Mouse (Mus musculus): ENCODE measurements around the gene Otulin. TPM values are rescaled to one million over a fixed set of nuclear protein-coding genes. Genes with fewer than 3 reads are reported as not detected.

Otulin gene
- polyA plus RNA-seq, 1 experiment from 2014 or later, result 28.3 TPM

DNA sequence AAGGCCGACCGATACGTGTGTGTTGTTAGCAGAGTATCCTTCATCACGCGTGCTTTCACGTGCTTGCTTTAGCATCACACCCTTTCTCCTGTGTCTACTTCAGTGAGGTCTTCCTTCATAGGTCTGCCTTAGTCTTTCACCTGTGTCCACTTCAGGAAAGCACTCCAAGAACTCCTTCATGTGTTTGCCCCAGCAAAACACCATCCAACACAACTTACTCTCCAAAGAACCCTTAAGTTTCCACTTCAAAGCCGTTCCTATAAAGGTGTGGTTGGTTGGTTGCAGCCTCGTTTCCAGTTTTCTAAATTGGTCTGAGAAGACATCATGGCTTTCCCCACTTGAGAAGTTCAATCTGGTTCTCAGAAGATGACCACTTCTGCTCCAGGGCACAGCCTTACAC lies 16.2 kb upstream of the Otulin start:
- Histone ChIP-seq H3K36me3 (no peaks in the 10 kb centered on the region), H3K4me1 (no peaks in the 10 kb centered on the region), H3K4me3 (no peak overlapping the region), H3K9me3 (no peaks in the 10 kb centered on the region), H3K27ac (no peak overlapping the region), H3K27me3 (ENCODE audit: insufficient read depth, poor library complexity, severe bottlenecking) (no peaks in the 10 kb centered on the region)
- DNase-seq (ENCODE audit: low spot score), result peak; percentile 63
- WGBS, result 91% methylated on average over 8 of the region's 8 CpGs

DNA sequence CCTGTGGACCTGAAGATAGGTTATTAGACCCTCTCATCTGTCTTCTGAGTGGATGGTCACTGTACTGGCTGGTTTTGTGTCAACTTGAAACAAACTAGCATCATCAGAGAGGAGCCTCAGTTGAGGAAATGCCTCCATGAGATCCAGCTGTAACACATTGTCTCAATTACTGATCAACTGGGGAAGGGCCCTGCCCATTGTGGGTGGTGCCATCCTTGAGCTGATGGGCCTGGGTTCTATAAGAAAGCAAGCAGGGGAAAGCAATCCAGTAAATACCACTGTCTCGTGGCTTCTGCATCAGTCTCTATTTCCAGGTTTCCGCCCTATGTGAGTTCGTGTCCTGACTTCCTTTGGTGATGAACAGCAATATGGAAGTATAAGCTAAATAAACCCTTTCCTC lies 14.8 kb upstream of the Otulin start:
- no peaks in the 10 kb centered on the region for H3K27me3 ChIP-seq (ENCODE audit: insufficient read depth, poor library complexity, severe bottlenecking)
- no peak overlapping the region for H3K27ac ChIP-seq
- 84% methylated on average over 3 of the region's 3 CpGs for WGBS
- H3K9me3 ChIP-seq, result no peaks in the 10 kb centered on the region
- H3K4me3 ChIP-seq, result no peak overlapping the region
- H3K36me3 ChIP-seq, result no peaks in the 10 kb centered on the region
- peaks cover 4% of the 10 kb centered on the region; the same call in 1 of the 2 replicates for H3K4me1 ChIP-seq
- peak; percentile 63 for DNase-seq (ENCODE audit: low spot score)

DNA sequence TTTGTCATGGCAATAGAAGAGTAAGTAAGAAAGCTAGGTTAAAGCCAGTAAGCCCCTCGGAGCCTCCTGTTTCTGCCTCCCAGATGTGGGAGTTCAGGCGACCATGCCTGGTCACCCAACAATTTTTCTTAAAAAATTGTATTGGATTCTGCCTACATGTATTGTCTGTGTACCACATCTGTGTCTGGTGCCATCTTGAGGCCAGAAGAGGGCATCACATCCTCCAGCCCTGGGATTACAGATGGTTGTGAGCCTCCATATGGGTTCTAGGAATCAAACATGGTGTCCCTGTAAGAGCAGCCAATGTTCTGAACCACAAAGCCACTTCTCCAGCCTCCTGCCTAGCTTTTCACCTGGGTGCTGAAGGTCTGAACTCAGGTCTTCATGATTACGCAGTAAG lies 12.4 kb upstream of the Otulin start:
- no peaks in the 10 kb centered on the region for H3K36me3 ChIP-seq
- no peak overlapping the region for H3K27ac ChIP-seq
- no peaks in the 10 kb centered on the region for H3K9me3 ChIP-seq
- WGBS, result 84% methylated on average over 3 of the region's 3 CpGs
- H3K4me3 ChIP-seq, result no peak overlapping the region
- H3K4me1 ChIP-seq, result peaks cover 4% of the 10 kb centered on the region; the same call in 1 of the 2 replicates
- no peak for DNase-seq (ENCODE audit: low spot score)
- H3K27me3 ChIP-seq (ENCODE audit: insufficient read depth, poor library complexity, severe bottlenecking), result no peaks in the 10 kb centered on the region

DNA sequence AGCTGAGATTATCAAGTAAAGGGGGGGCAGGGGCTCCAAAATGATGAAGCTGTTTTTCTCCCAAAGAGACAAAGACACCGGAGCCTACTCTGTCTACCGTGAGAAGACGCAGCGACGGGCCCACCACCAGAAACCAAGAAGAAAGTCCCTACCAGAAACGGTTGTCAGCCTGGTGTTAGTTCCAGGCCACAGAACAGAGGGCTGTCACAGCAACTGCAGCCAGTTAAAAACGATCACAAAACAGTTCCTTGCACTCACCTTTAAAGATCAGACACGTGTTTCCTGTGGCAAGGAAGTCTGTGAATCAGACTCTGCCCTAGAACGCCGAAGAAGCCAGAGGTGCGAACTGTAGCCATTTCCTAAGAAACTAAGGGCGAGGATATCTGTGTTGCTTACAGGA lies 10.7 kb upstream of the Otulin start:
- H3K9me3 ChIP-seq, result no peaks in the 10 kb centered on the region
- no peak overlapping the region for H3K4me3 ChIP-seq
- H3K27me3 ChIP-seq (ENCODE audit: insufficient read depth, poor library complexity, severe bottlenecking), result no peaks in the 10 kb centered on the region
- DNase-seq (ENCODE audit: low spot score), result no peak
- H3K36me3 ChIP-seq, result no peaks in the 10 kb centered on the region
- 57% methylated on average over 12 of the region's 12 CpGs for WGBS
- H3K4me1 ChIP-seq, result peaks cover 4% of the 10 kb centered on the region; the same call in 1 of the 2 replicates
- H3K27ac ChIP-seq, result no peak overlapping the region

DNA sequence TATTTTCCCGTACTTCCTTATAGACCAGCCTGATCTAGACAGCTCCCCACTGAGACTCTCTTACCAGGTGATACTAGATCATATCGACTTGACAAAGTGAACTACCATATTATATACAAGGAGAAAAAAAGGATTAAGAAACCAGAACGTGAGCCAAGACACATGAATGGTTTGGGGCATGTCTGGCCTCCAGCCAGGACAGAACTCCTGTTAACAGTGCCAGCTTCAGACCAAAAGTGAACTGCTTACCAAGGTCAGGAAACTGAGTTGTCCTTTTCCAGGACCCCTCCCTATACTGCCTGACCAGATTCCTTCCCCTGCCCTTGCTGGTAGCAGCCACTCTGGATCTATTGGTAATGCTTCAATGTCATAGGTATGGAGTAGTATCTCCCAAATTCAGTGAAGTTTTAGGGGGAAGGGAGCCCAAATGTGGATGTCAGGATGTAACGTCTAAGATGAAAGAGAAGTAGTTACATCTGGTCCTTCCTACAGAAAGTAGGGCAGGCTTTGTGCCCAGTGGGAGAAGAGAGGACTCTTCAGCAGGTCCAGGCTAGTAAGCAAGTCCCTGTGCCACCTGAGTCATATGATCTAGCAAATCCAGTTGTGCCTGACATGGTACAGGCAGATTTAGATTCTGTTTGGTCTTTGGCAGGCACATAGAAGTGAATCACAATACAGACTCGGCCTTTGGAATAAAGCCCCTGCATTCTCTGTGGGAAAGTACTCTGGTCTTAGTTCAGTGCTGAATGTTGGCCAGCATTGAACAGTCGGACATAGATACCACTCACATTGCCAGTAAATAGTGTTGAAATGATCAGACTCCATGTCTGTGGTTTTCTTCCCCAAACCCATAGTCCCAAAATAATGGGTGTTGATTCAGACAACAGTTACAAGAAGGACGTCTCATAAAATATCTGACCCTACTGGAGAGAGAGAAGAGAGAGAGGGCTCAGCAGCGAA lies 3.7 kb upstream of the Otulin start:
- 74% methylated on average over 8 of the region's 8 CpGs for WGBS
- no peaks in the 10 kb centered on the region for H3K27me3 ChIP-seq (ENCODE audit: insufficient read depth, poor library complexity, severe bottlenecking)
- peaks cover 9% of the 10 kb centered on the region for H3K4me1 ChIP-seq

DNA sequence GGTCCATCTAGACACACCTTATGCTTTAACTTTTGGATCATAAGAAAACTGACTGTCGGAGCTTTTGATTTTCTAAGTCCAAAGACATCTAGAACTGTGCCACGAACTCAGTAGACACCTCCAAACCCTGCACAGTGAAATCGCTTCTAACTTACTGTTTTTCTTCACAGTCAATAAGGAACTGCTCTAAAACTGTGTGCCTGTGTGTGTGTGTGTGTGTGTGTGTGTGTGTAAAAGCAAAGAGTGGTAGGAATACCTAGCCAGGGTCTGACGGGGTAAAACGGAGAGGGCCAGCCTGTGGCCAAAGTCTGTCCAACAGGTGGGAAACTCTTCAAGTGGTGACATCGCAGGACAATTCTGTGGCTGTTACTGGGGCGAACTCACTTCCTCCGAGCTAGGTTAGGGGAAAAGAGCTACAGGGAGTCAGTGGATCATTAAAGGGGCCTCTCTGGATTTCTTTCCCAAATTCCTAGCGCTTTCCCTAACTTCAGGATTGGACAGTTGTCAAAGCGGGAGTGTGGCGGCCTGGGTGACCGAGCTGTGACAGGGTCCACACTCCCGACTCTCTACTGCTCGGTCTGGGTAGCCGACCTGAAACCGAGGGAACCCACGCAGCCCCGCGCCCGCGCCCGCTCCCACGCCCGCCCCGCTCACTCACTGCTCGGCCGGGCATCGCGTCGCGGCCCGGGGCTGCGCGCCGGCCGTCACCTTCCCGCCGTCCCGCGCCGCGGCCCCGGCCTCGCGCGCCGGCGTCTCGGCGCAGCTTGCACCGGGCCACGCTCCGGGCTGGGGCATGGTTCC lies 493 bp downstream of the Otulin start:
- WGBS, result 2% methylated on average over 53 of the region's 53 CpGs
- Histone ChIP-seq H3K27me3 (ENCODE audit: insufficient read depth, poor library complexity, severe bottlenecking) (no peaks in the 10 kb centered on the region), H3K4me1 (peaks cover 38% of the 10 kb centered on the region), H3K9me3 (no peaks in the 10 kb centered on the region), H3K4me3 (peak overlapping the region; percentile 84), H3K36me3 (peaks cover 12% of the 10 kb centered on the region; the same call in 1 of the 2 replicates), H3K27ac (peak overlapping the region; percentile 89)
- peak; percentile 75 for DNase-seq (ENCODE audit: low spot score)

More for the DNA sequence above, 3.7 kb upstream of the Otulin start:
- H3K27ac ChIP-seq, result no peak overlapping the region
- no peak overlapping the region for H3K4me3 ChIP-seq
- DNase-seq (ENCODE audit: low spot score), result peak; percentile 38
- no peaks in the 10 kb centered on the region for H3K36me3 ChIP-seq
- H3K9me3 ChIP-seq, result no peaks in the 10 kb centered on the region

DNA sequence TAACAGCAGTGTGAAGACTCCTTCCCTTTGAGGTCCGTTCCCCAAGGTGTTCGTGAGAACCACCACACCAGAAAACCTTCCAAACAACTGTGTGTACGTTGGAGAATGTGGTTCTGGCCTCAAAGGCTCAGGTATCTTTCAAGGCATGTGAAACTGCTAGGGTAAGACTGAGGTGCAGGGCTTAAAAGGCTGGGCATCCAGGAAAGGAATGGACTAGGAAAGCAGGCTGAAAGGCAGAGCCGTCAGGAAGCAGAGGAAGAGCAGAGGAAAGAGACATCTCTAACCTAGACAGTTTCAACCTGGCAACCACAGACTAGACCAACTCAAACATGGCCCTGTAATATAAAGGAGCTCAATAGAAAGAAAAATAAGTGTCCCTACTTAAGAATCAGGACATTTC lies 1.4 kb downstream of the Otulin start:
- no peak overlapping the region for H3K27ac ChIP-seq
- H3K9me3 ChIP-seq, result no peaks in the 10 kb centered on the region
- DNase-seq (ENCODE audit: low spot score), result no peak
- peaks cover 12% of the 10 kb centered on the region; the same call in 1 of the 2 replicates for H3K36me3 ChIP-seq
- H3K27me3 ChIP-seq (ENCODE audit: insufficient read depth, poor library complexity, severe bottlenecking), result no peaks in the 10 kb centered on the region
- H3K4me1 ChIP-seq, result peaks cover 40% of the 10 kb centered on the region
- WGBS, result 75% methylated on average over 4 of the region's 4 CpGs
- peak overlapping the region; percentile 84 for H3K4me3 ChIP-seq

DNA sequence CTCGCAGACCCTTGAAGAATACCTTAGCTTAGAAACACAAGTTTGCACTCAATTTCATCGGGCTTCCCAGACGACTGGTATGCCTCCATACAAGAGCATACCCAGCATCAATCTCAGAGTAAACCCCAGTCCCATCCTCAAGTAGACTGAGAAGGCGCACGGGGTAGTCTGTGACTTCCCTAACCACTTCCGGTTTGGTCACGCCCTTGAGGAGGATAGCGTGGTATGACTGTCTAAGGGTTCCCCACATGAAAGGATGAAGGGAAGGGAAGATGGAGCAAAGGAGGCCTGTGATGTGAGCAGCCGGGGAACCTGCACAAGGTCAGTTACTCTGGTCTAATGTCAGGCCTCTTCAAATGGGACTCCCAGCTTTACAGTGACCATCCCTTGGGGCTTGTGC lies 2.7 kb downstream of the Otulin start:
- Histone ChIP-seq H3K4me1 (peaks cover 42% of the 10 kb centered on the region), H3K4me3 (no peak overlapping the region), H3K27me3 (ENCODE audit: insufficient read depth, poor library complexity, severe bottlenecking) (no peaks in the 10 kb centered on the region), H3K36me3 (peaks cover 15% of the 10 kb centered on the region), H3K9me3 (no peaks in the 10 kb centered on the region), H3K27ac (no peak overlapping the region)
- DNase-seq (ENCODE audit: low spot score), result no peak
- WGBS, result 92% methylated on average over 9 of the region's 9 CpGs

DNA sequence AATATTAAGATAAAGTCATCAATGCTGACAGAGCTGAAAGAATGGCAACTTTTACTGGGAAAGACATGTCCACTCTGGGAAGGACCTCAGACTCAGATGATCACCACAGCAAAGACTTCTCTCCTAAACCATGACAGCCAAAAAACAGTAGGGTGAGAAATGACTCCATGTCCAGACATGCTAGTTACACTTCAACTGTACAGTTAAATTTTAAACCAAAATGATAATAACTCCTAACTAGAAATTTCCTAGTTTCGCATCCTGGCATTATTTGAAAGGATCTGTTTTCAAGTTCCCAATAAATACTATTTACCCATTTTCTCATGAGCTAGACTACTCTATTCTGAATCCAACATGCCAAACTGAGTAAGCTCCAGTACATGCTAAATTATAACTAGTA lies 4.2 kb downstream of the Otulin start:
- H3K4me1 ChIP-seq, result peaks cover 42% of the 10 kb centered on the region
- DNase-seq (ENCODE audit: low spot score), result no peak
- H3K27ac ChIP-seq, result 0 out of 2 replicates have a peak overlapping the region, but pooled peaks have one; percentile 24
- H3K36me3 ChIP-seq, result peaks cover 20% of the 10 kb centered on the region
- H3K9me3 ChIP-seq, result no peaks in the 10 kb centered on the region
- H3K4me3 ChIP-seq, result no peak overlapping the region
- WGBS, result 94% methylated on average over 1 of the region's 1 CpGs
- H3K27me3 ChIP-seq (ENCODE audit: insufficient read depth, poor library complexity, severe bottlenecking), result no peaks in the 10 kb centered on the region

DNA sequence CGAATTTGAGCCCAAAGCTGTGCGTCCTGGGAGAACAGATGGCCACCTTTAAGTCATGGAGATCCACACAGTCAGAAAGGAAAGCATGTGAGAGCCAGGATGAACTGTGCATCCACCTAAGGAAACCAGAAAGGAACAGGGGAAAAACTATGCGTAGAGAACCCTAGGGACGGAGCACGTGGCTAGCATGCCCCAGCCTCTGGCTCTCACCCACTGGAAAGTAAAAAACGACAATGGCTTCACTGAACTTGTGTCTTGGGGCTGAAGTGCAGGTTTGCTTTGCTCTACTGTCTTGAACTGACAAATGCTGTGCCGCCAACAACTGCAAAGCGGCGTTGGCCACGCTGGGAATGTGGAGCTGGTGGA lies 4.6 kb downstream of the Otulin start:
- no peaks in the 10 kb centered on the region for H3K27me3 ChIP-seq (ENCODE audit: insufficient read depth, poor library complexity, severe bottlenecking)
- no peak overlapping the region for H3K4me3 ChIP-seq
- H3K27ac ChIP-seq, result 0 out of 2 replicates have a peak overlapping the region, but pooled peaks have one; percentile 24
- H3K4me1 ChIP-seq, result peaks cover 44% of the 10 kb centered on the region
- H3K36me3 ChIP-seq, result peaks cover 24% of the 10 kb centered on the region
- no peaks in the 10 kb centered on the region for H3K9me3 ChIP-seq
- DNase-seq (ENCODE audit: low spot score), result no peak
- 68% methylated on average over 10 of the region's 10 CpGs for WGBS

DNA sequence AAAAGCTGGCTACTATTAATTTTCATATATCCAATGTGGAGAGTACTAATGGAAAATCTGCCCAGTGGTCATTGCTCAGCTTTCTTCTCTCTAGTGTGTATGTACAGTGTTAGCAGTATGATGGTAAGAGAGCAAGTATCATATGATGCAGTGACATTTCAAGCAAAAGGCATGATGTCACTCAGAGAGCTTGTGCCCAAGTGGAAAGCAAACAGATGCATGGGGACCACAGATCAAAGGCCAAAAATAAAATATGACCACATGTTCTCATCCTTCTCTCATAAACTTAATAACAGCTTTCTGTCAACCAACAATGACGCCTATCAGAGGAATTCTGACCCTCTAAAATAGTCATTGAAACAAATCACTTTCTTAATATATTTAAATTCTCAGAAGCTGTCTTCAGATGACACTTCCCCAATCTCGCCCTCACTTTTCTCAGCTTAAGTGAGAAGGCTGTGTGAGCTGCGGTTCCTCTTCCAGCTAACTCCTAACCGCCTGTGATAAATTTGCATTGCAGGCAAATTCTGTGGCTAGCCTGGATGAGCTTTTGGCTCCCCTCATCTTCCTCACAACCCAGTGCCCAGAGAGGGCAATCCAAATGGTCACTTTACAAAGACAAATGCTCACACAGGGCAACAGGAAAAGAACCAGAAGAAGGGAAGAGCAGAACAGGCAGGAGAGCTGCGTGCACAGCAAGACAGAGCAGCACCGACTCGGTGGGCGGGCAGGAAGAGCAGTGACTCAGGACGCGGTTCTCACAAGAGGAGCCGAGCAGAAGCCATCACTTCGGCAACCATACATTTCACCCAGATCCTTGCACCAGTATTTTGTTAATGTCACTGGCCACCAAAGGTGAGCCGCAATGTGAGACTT lies 5.2 kb downstream of the Otulin start:
- 75% methylated on average over 13 of the region's 13 CpGs for WGBS
- Histone ChIP-seq H3K4me1 (peaks cover 45% of the 10 kb centered on the region), H3K4me3 (no peak overlapping the region)

DNA sequence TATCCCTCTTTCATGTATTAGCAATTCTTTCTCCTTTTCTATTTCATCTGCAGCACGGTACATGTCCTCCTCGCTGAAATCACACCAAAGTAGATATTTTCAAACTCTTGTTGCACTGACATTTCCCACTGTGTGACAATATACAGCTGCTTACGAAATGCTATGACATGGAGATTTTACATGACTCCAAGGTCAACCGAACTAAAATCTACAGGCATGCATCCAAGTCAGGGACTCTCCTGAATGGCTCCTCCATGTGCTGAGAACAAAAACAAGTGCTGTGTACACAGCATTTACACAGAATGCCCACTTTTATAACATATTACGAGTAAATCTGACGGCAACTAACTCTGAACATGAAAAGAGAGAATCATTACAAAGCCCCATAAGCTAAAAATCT lies 7.2 kb downstream of the Otulin start:
- Histone ChIP-seq H3K27me3 (ENCODE audit: insufficient read depth, poor library complexity, severe bottlenecking) (no peaks in the 10 kb centered on the region), H3K4me1 (peaks cover 46% of the 10 kb centered on the region), H3K36me3 (peaks cover 27% of the 10 kb centered on the region), H3K9me3 (no peaks in the 10 kb centered on the region), H3K4me3 (no peak overlapping the region), H3K27ac (no peak overlapping the region)
- DNase-seq (ENCODE audit: low spot score), result no peak
- WGBS, result 91% methylated on average over 6 of the region's 6 CpGs

More for the DNA sequence above, 5.2 kb downstream of the Otulin start:
- Histone ChIP-seq H3K27me3 (ENCODE audit: insufficient read depth, poor library complexity, severe bottlenecking) (no peaks in the 10 kb centered on the region), H3K27ac (peak overlapping the region; percentile 22; the same call in 1 of the 2 replicates), H3K36me3 (peaks cover 27% of the 10 kb centered on the region), H3K9me3 (no peaks in the 10 kb centered on the region)
- no peak for DNase-seq (ENCODE audit: low spot score)
